Mouse (Mus musculus) testis, adult 2 months (tissue): ENCODE measurements at regions not wholly inside any gene's neighbourhood (a gene's known extent, or its start where the extent isn't known, plus 50 kb on each side); places are given as distances from the start of the nearest gene placed in this dataset.

Experiments
- CTCF ChIP-seq: fragments of 200-500 bp; IDR thresholded peaks from 2 replicates; pipeline ENCODE4 v1.5.1; 2012; ENCODE audit warnings: low read depth, mild to moderate bottlenecking, inconsistent platforms, low read length, moderate library complexity; ENCODE audit not compliant: control insufficient read depth, insufficient read depth, insufficient replicate concordance
- POLR2A ChIP-seq: fragments of 200-500 bp; IDR thresholded peaks from 2 replicates; pipeline ENCODE4 v1.6.1; 2012; ENCODE audit warnings: low read depth, mild to moderate bottlenecking, inconsistent platforms, low read length, moderate library complexity; ENCODE audit not compliant: control insufficient read depth

DNA sequence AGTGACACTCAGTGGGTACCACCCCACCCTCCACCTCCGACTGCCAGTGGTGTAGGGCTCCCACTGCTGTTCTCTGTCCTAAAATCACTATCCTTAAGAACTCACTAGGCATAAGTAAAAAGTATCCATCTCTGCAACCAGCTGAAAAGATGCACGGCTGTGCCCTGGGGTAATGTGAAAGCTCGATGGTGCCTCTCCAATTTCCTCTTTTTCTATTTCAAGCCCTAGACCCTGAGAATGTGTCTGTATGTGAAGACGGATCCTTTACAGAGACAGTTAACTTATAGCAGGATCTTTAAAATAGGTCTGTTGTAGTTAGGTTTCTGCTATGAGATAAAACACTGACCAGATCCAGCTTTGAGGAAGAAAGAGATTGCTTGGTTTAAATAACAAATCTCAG, 149.1 kb upstream of the Thbs1 start:
- TF ChIP-seq CTCF (no peak), POLR2A (no peak)
